Mouse (Mus musculus): Measurements from ENCODE around the gene Rab8a.

DNA sequence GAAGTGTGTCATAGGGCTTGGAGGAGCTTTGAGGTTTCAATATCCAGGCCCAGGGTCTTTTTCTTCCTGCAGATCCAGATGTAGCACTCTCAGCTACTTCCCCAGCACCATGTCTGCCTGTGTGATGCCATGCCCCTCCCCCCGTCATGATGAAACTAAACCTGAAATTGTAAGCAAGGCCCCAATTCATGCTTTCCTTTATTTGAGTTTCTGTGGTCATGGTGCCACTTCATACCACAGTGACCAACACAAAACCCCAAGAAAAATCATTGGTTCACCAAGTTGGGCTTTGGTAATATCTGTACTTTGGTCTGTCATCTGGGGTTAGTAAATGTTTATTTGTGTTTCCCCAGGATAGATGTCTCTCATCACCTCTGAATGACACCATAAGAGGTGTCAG lies 47.6 kb downstream of the Rab8a start:
- TF ChIP-seq EP300 (optimal IDR thresholded peaks at IDR 0.05) (no peak), CTCF (IDR thresholded peaks at IDR 0.05; ENCODE audit: low read depth) (no peak)
